10 mouse cellular contexts compared by ENCODE assay signal in the genomic region with DNA sequence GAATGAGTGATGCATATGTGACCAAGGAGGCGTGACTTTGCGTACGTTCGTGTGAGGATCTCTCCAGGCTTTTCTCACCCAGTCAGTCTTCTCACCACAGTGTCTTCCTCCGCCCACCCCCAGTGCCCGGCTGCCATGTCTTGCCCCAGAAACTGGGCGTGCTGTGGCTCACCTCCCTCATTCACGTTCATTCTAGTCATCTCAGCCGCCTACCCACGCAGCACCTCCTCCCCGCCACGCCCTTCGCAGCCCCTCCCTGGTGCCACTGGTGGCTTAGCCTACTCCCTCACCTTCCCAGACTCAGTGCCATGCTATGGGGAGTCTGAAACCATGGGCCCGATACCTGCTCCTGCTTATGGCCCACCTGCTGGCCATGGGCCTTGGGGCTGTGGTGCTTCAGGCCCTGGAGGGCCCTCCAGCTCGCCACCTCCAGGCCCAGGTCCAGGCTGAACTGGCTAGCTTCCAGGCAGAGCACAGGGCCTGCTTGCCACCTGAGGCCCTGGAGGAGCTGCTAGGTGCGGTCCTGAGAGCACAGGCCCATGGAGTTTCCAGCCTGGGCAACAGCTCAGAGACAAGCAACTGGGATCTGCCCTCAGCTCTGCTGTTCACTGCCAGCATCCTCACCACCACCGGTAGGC. TPM values are rescaled to one million over a fixed set of nuclear protein-coding genes. Genes with fewer than 3 reads are reported as not detected.
DNase-seq lines count a peak whose midpoint lies in the region; ATAC-seq lines count a peak whose summit lies in the region.
"Had no signal": no experiment of that assay in that cellular context is flagged by ENCODE, and none has a peak within 500 bp of the region (broad histone marks: within the 10 kb centered on the region; RNA-seq: fewer than 3 reads in every experiment).

A gene (plus strand): TSS at position 205 of the 638 bp plus-strand sequence.

- peaks cover 19% of the 10 kb centered on the region for H3K4me1 ChIP-seq in heart, embryonic 15.5 days (replicated peaks)
- H3K4me1 ChIP-seq in intestine, embryonic 16.5 days (ENCODE audit: control insufficient read depth, insufficient read depth, low read length), result peaks cover 21% of the 10 kb centered on the region

- no peak within 1 kb of the TSS for H3K4me2 ChIP-seq in heart, embryonic 15.5 days
- H3K4me2 ChIP-seq in intestine, embryonic 16.5 days (ENCODE audit: low read depth, low read length), result 0 out of 2 replicates have a peak within 1 kb of the TSS, but pooled peaks have one; percentile 2

- H3K27ac ChIP-seq in heart, embryonic 15.5 days, result peak within 1 kb of the TSS; percentile 56
- H3K27ac ChIP-seq in intestine, embryonic 16.5 days (ENCODE audit: low read length), result peak within 1 kb of the TSS; percentile 84

- ATAC-seq in heart, embryonic 15.5 days (replicated peaks; ENCODE audit: insufficient number of reproducible peaks, insufficient read depth, low FRiP score, low read depth), result 0 out of 2 replicates have a peak, but pooled peaks have one; percentile 4
- peak; percentile 77 for ATAC-seq in activated CD4-positive, CD25-positive, alpha-beta regulatory T cell, adult 4 months
- peak; percentile 8; the same call in 1 of the 2 replicates for ATAC-seq in intestine, embryonic 16.5 days
- peak; percentile 18; the same call in 1 of the 2 replicates for ATAC-seq in monocyte, adult 5-6 weeks (replicated peaks; ENCODE audit: insufficient number of reproducible peaks, low FRiP score, low TSS enrichment, poor library complexity, severe bottlenecking)
- ATAC-seq: Patski had no signal

- DNase-seq in heart, postnatal 4 days, result no peak
- no peak for DNase-seq in embryo, embryonic 10.5 days (ENCODE audit: low spot score)
- no peak for DNase-seq in retina, postnatal 1 day
- no peak for DNase-seq in adrenal gland, adult 18-20 months (ENCODE audit: low spot score in 2 of 2)

- H3K9ac ChIP-seq in heart, embryonic 15.5 days, result peak within 1 kb of the TSS; percentile 24; the same call in 1 of the 2 replicates
- peak within 1 kb of the TSS; percentile 48 for H3K9ac ChIP-seq in intestine, embryonic 16.5 days (ENCODE audit: low read depth, low read length)

- peaks cover 62% of the 10 kb centered on the region for H3K36me3 ChIP-seq in heart, embryonic 15.5 days
- peaks cover 30% of the 10 kb centered on the region; the same call in 1 of the 2 replicates for H3K36me3 ChIP-seq in intestine, embryonic 16.5 days (ENCODE audit: control insufficient read depth, insufficient read depth, low read length)

- no peaks in the 10 kb centered on the region for H3K9me3 ChIP-seq in heart, embryonic 15.5 days (replicated peaks)
- H3K9me3 ChIP-seq in intestine, embryonic 16.5 days (ENCODE audit: control insufficient read depth, low read length), result no peaks in the 10 kb centered on the region

- no peaks in the 10 kb centered on the region for H3K27me3 ChIP-seq in heart, embryonic 15.5 days
- H3K27me3 ChIP-seq in intestine, embryonic 16.5 days (replicated peaks; ENCODE audit: control insufficient read depth, insufficient read depth, low read length), result no peaks in the 10 kb centered on the region
- H3K27me3 ChIP-seq: Patski had no signal

- no peak within 1 kb of the TSS for H3K4me3 ChIP-seq in heart, embryonic 15.5 days
- H3K4me3 ChIP-seq in intestine, embryonic 16.5 days (ENCODE audit: low read length), result no peak within 1 kb of the TSS

- 69% methylated on average over 17 of the region's 17 CpGs for WGBS in heart, embryonic 15.5 days
- WGBS in intestine, embryonic 16.5 days, result 66% methylated on average over 17 of the region's 17 CpGs

RNA-seq across cellular contexts. Expression of the gene that starts here (rescaled TPM):
- polyA plus RNA-seq in heart, embryonic 15.5 days (2015; fragmentation: Nextera tagmentation; extraction: Ambion mirVana), result 0.40 TPM in 1 of 2 replicates, not detected in the other
- not detected for total RNA-seq in heart, postnatal 4 days (2021)
- 1 to 10 TPM; 1.5 to 2.8 TPM for polyA plus RNA-seq in activated CD4-positive, CD25-positive, alpha-beta regulatory T cell, adult 4 months (2017; shearing (Covaris generic))
- 0.13 and 0.34 TPM in 2 replicates for polyA plus RNA-seq in intestine, embryonic 16.5 days (2015; fragmentation: Nextera tagmentation; extraction: Ambion mirVana)
- total RNA-seq in monocyte, adult 5-6 weeks (2017), result 1.3 TPM in 2 of 3 replicates, not detected in the other
- total RNA-seq in adrenal gland, adult 18-20 months (2021), result not detected
- polyA plus RNA-seq: large intestine, adult 2 months had no signal

Comparison
In these comparisons a context has a peak if more than half of its experiments do, and no peak if none do; other contexts are left out.
1. Peak in ATAC-seq, H3K27ac ChIP-seq and H3K9ac ChIP-seq in heart, embryonic 15.5 days; RNA of the gene not detected or under 1 TPM.
2. Peak in ATAC-seq, H3K27ac ChIP-seq, H3K9ac ChIP-seq and H3K4me2 ChIP-seq in intestine, embryonic 16.5 days; RNA of the gene not detected or under 1 TPM.
3. ATAC-seq: peak in every context shown above with its lines; median percentile 77 in activated CD4-positive, CD25-positive, alpha-beta regulatory T cell, adult 4 months; 18 in monocyte, adult 5-6 weeks; 8 in intestine, embryonic 16.5 days; 4 in heart, embryonic 15.5 days.